Mouse (Mus musculus): ENCODE results near the gene Rangap1. TPM values are rescaled to one million over a fixed set of nuclear protein-coding genes. Genes with fewer than 3 reads are reported as not detected.

The Rangap1 gene
- 51.0 and 53.0 TPM in 2 replicates for polyA plus RNA-seq (2015; fragmentation: Nextera tagmentation; extraction: Ambion mirVana)

GRCm38 (mm10) chr15:81744992-81745600 is at the start of gene Rangap1, which contains the start of gene Zc3h7b:
Gene Rangap1, minus strand, starts transcription at chr15:81745530.
Gene Zc3h7b, plus strand, starts transcription at chr15:81745057.

GRCm38 (mm10) chr15:81697175-81697574 is 48.2 kb downstream of the Rangap1 start, which contains the start of gene Chadl:
Gene Chadl, minus strand, starts transcription at chr15:81697287.

GRCm38 (mm10) chr15:81663697-81664561 is 81.4 kb downstream of the Rangap1 start, which contains the start of gene L3mbtl2:
Gene L3mbtl2, plus strand, starts transcription at chr15:81663889.

Other genes with a start within 250 kb of the Rangap1 start
- gene Ep300, start 160.2 kb downstream of the Rangap1 start, polyA plus RNA-seq (2015; fragmentation: Nextera tagmentation; extraction: Ambion mirVana): 12.4 and 12.6 TPM in 2 replicates
- gene L3mbtl2, start 81.6 kb downstream of the Rangap1 start, polyA plus RNA-seq (2015; fragmentation: Nextera tagmentation; extraction: Ambion mirVana): 16.6 and 17.1 TPM in 2 replicates
- gene Chadl, start 48.2 kb downstream of the Rangap1 start, polyA plus RNA-seq (2015; fragmentation: Nextera tagmentation; extraction: Ambion mirVana): 0.41 and 0.98 TPM in 2 replicates
- gene Zc3h7b, start 473 bp downstream of the Rangap1 start, polyA plus RNA-seq (2015; fragmentation: Nextera tagmentation; extraction: Ambion mirVana): 8.2 and 8.3 TPM in 2 replicates
- 8.5 and 10.8 TPM in 2 replicates for gene Tef, start 56.9 kb upstream of the Rangap1 start, polyA plus RNA-seq (2015; fragmentation: Nextera tagmentation; extraction: Ambion mirVana)
- gene Tob2, start 113.3 kb upstream of the Rangap1 start, polyA plus RNA-seq (2015; fragmentation: Nextera tagmentation; extraction: Ambion mirVana): 11.5 and 13.3 TPM in 2 replicates
- gene Phf5a, start 126.4 kb upstream of the Rangap1 start, polyA plus RNA-seq (2015; fragmentation: Nextera tagmentation; extraction: Ambion mirVana): 126 and 138 TPM in 2 replicates
- 63.0 and 63.6 TPM in 2 replicates for gene Aco2, start 126.8 kb upstream of the Rangap1 start, polyA plus RNA-seq (2015; fragmentation: Nextera tagmentation; extraction: Ambion mirVana)
- 78.5 and 82.9 TPM in 2 replicates for gene Polr3h, start 180.7 kb upstream of the Rangap1 start, polyA plus RNA-seq (2015; fragmentation: Nextera tagmentation; extraction: Ambion mirVana)
- 10.5 and 12.6 TPM in 2 replicates for gene Csdc2, start 191.2 kb upstream of the Rangap1 start, polyA plus RNA-seq (2015; fragmentation: Nextera tagmentation; extraction: Ambion mirVana)
- gene Pmm1, start 215.4 kb upstream of the Rangap1 start, polyA plus RNA-seq (2015; fragmentation: Nextera tagmentation; extraction: Ambion mirVana): 36.6 and 37.0 TPM in 2 replicates
- gene 1700029P11Rik, start 235.0 kb upstream of the Rangap1 start, polyA plus RNA-seq (2015; fragmentation: Nextera tagmentation; extraction: Ambion mirVana): not detected in 2 replicates
- gene Xrcc6, start 242.3 kb upstream of the Rangap1 start, polyA plus RNA-seq (2015; fragmentation: Nextera tagmentation; extraction: Ambion mirVana): 58.9 and 59.9 TPM in 2 replicates